Mouse (Mus musculus) MEL (cell line): ENCODE data around the gene Cyp4f13.

ENCODE experiments used
- CHD2 ChIP-seq: IDR thresholded peaks from 2 replicates; pipeline ENCODE4 v1.6.1; 2011; ENCODE audit warnings: low read length, improper control_type of control experiment
- CTCF ChIP-seq, 3 experiments: IDR thresholded peaks in 2 of 3; conservative IDR thresholded peaks in 1 of 3; 2 replicates each; pipeline ENCODE4 v1.5.1; 2011 to 2012; ENCODE audit warnings: low read length in 3 of 3, low read depth in 2 of 3, mild to moderate bottlenecking in 2 of 3, improper control_type of control experiment in 1 of 3, inconsistent platforms in 1 of 3, mixed read lengths in 1 of 3, moderate library complexity in 1 of 3; ENCODE audit not compliant: control insufficient read depth in 1 of 3, insufficient read depth in 1 of 3, poor library complexity in 1 of 3, severe bottlenecking in 1 of 3
- EP300 ChIP-seq, 2 experiments: IDR thresholded peaks; 2 replicates each; pipeline ENCODE4 v1.6.1; 2011; ENCODE audit warnings: improper control_type of control experiment in 2 of 2, low read length in 2 of 2, low read depth in 1 of 2, mild to moderate bottlenecking in 1 of 2
- MAFK ChIP-seq: IDR thresholded peaks from 2 replicates; pipeline ENCODE4 v1.6.1; 2011; ENCODE audit warnings: low read depth, mild to moderate bottlenecking, low read length, improper control_type of control experiment, borderline replicate concordance
- MAX ChIP-seq: IDR thresholded peaks from 2 replicates; pipeline ENCODE4 v1.6.1; 2011; ENCODE audit warnings: low read length, improper control_type of control experiment
- POLR2A ChIP-seq, 2 experiments: IDR thresholded peaks; 2 replicates each; pipeline ENCODE4 v1.6.1; 2011 to 2012; ENCODE audit warnings: low read length in 2 of 2, mild to moderate bottlenecking in 2 of 2, control low read depth in 1 of 2, improper control_type of control experiment in 1 of 2, low read depth in 1 of 2, moderate library complexity in 1 of 2; ENCODE audit not compliant: control insufficient read depth in 1 of 2, insufficient read depth in 1 of 2, poor library complexity in 1 of 2
- POLR2AphosphoS5 ChIP-seq: IDR thresholded peaks from 2 replicates; pipeline ENCODE4 v1.6.1; 2012; ENCODE audit warnings: low read depth, borderline replicate concordance, mild to moderate bottlenecking, inconsistent platforms, low read length, moderate library complexity, mixed read lengths
- TCF12 ChIP-seq: IDR thresholded peaks from 2 replicates; pipeline ENCODE4 v1.6.1; 2014; ENCODE audit warnings: low read depth, mild to moderate bottlenecking, inconsistent platforms, low read length, improper control_type of control experiment, moderate library complexity
- UBTF ChIP-seq: IDR thresholded peaks from 2 replicates; pipeline ENCODE4 v1.6.1; 2012; ENCODE audit warnings: low read depth, mild to moderate bottlenecking, inconsistent platforms, low read length, improper control_type of control experiment, moderate library complexity, borderline replicate concordance; ENCODE audit not compliant: insufficient read depth

- TF ChIP-seq CHD2 (no peak), POLR2A (IDR thresholded peaks at IDR 0.05; ENCODE audit: control insufficient read depth in 1 of 2, insufficient read depth in 1 of 2, low read depth in 1 of 2, low read length in 2 of 2, poor library complexity in 1 of 2) (no peak), CTCF (IDR thresholded peaks at IDR 0.05 in 2 of 3, conservative IDR thresholded peaks at IDR 0.05 in 1 of 3; ENCODE audit: control insufficient read depth in 1 of 3, insufficient read depth in 1 of 3, low read depth in 2 of 3, low read length in 3 of 3, poor library complexity in 1 of 3, severe bottlenecking in 1 of 3) (no peak), EP300 (IDR thresholded peaks at IDR 0.05; ENCODE audit: low read depth in 1 of 2, low read length in 2 of 2) (no peak), MAFK (no peak), TCF12 (no peak), MAX (no peak), POLR2AphosphoS5 (no peak), UBTF (no peak)
Measured at GRCm38 (mm10) chr17:32981361-32981760, 34.2 kb upstream of the Cyp4f13 start.
